Mouse (Mus musculus) heart, postnatal 0 days (tissue): ENCODE measurements around the gene Rapgef5. TPM values are rescaled to one million over a fixed set of nuclear protein-coding genes. Genes with fewer than 3 reads are reported as not detected.

Experiments used
- ATAC-seq: fragments of 200-750 bp; cut with Nextera tagmentation; 2 replicates; pipeline ENCODE4 v1.8.0; 2017; ENCODE audit warnings: low read depth, moderate number of reproducible peaks, moderate library complexity; ENCODE audit not compliant: insufficient read depth
- DNase-seq: peaks from one replicate; pipeline ENCODE4 v3.0.0-alpha.2; 2016; ENCODE audit warnings: low spot score
- H3K27ac ChIP-seq: fragments of 300-500 bp; sonication (generic); 2 replicates; pipeline ENCODE4 v1.5.1; 2014; ENCODE audit warnings: low read depth, mild to moderate bottlenecking
- H3K27me3 ChIP-seq: fragments of 300-500 bp; sonication (generic); 2 replicates; pipeline ENCODE4 v1.6.1; 2014; ENCODE audit warnings: low read length, mixed read lengths; ENCODE audit not compliant: control insufficient read depth, insufficient read depth
- H3K36me3 ChIP-seq: fragments of 300-500 bp; sonication (generic); replicated peaks from 2 replicates; pipeline ENCODE4 v1.6.1; 2014; ENCODE audit warnings: low read length, mixed read lengths; ENCODE audit not compliant: control insufficient read depth, insufficient read depth
- H3K4me1 ChIP-seq: fragments of 300-500 bp; sonication (generic); 2 replicates; pipeline ENCODE4 v1.6.1; 2014; ENCODE audit warnings: antibody characterized with exemption; ENCODE audit not compliant: control insufficient read depth, insufficient read depth
- H3K4me2 ChIP-seq: fragments of 300-500 bp; sonication (generic); 2 replicates; pipeline ENCODE4 v1.6.1; 2014; ENCODE audit warnings: low read depth, mild to moderate bottlenecking, low read length, moderate library complexity
- H3K4me3 ChIP-seq: fragments of 300-500 bp; sonication (generic); 2 replicates; pipeline ENCODE4 v1.5.1; 2014; ENCODE audit warnings: low read depth, low read length
- H3K9ac ChIP-seq: fragments of 300-500 bp; sonication (generic); replicated peaks from 2 replicates; pipeline ENCODE4 v1.6.1; 2014; ENCODE audit warnings: low read depth, low read length, mixed read lengths
- H3K9me3 ChIP-seq: fragments of 300-500 bp; sonication (generic); replicated peaks from 2 replicates; pipeline ENCODE4 v1.6.1; 2016; ENCODE audit warnings: low read length; ENCODE audit not compliant: control insufficient read depth
- CTCF ChIP-seq: IDR thresholded peaks from 2 replicates; pipeline ENCODE4 v1.5.1; 2016; ENCODE audit warnings: antibody characterized with exemption, control low read depth, low read depth
- EP300 ChIP-seq: IDR thresholded peaks from 2 replicates; pipeline ENCODE4 v1.6.1; 2016; ENCODE audit warnings: antibody characterized with exemption, low read depth
- WGBS: fragments of 180-500 bp; shearing (Covaris S2); extraction: QIAGEN DNeasy Blood & Tissue Kit; methylation state at CpG from one replicate; pipeline ENCODE4 v1.1.7; 2014; 5-methylcytosine and 5-hydroxymethylcytosine counted together
- polyA plus RNA-seq: library from polyadenylated mRNA; unstranded; fragments of >200 nt; fragmentation: Nextera tagmentation; extraction: Ambion mirVana; gene quantifications from 2 replicates; pipeline ENCODE4 v1.2.1, GENCODE M21; 2015
- total RNA-seq: library from RNA; depleted of rRNA; stranded (reverse); fragments of >200 nt; gene quantifications from 2 replicates; pipeline ENCODE4 v1.2.3, GENCODE M21; 2014; ENCODE audit warnings: low replicate concordance

The Rapgef5 gene
- total and polyA plus RNA-seq, 2 experiments from 2014 or later: 11.1 to 30.8 TPM

DNA sequence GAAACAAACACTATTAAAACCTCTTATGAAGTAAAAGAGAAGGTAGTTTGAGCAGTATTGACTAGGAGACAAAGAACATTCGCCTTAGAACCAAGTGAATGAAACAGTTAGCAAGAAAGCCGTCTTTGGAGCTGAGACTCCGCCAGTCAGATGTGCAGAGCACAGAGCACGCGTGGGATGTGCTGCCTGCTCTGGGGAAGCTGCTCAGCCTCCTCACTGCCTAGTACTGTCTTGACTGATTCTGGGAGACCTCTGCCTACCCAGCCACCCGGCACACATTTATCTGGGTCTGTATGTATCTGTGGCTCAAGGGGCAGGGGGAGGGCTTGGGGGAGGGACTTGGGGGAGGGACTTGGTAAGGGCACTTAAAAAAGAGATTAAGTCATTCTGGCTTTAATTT lies 120.7 kb downstream of the Rapgef5 start:
- H3K4me3 ChIP-seq: no peak overlapping the region
- H3K9ac ChIP-seq: no peak overlapping the region
- H3K36me3 ChIP-seq: no peaks in the 10 kb centered on the region
- TF ChIP-seq CTCF (no peak), EP300 (no peak)
- no peaks in the 10 kb centered on the region for H3K4me1 ChIP-seq
- ATAC-seq (no peak), DNase-seq (no peak)
- no peak overlapping the region for H3K27ac ChIP-seq
- H3K27me3 ChIP-seq: no peaks in the 10 kb centered on the region
- H3K9me3 ChIP-seq: no peaks in the 10 kb centered on the region
- no peak overlapping the region; the same call in 1 of the 2 replicates for H3K4me2 ChIP-seq
- 49% methylated on average over 6 of the region's 6 CpGs for WGBS

DNA sequence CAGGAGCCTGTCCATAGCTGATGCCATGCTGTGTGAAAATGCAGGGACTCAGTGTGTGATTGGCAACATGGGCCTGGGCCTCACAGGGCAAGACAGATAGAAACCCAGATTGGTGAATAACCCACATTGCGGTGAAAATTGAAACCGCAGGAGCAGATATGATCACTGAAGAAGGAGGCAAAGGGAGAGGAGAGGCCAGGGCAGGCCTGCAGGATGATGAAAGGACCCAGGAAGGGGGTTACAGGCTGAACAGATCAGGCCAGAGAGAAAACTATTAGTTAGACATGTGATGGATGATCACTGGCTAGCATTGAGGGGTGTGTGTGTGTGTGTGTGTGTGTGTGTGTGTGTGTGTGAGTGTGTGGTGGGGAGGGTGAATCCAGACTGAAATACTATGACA lies 122.6 kb downstream of the Rapgef5 start:
- H3K4me3 ChIP-seq: no peak overlapping the region
- no peak overlapping the region for H3K9ac ChIP-seq
- H3K36me3 ChIP-seq: no peaks in the 10 kb centered on the region
- no peak overlapping the region for H3K27ac ChIP-seq
- 72% methylated on average over 2 of the region's 2 CpGs for WGBS
- H3K9me3 ChIP-seq: no peaks in the 10 kb centered on the region
- no peak for ATAC-seq
- H3K4me1 ChIP-seq: no peaks in the 10 kb centered on the region
- no peaks in the 10 kb centered on the region for H3K27me3 ChIP-seq
- DNase-seq: no peak
- TF ChIP-seq CTCF: no peak
- TF ChIP-seq EP300: no peak
- no peak overlapping the region for H3K4me2 ChIP-seq

DNA sequence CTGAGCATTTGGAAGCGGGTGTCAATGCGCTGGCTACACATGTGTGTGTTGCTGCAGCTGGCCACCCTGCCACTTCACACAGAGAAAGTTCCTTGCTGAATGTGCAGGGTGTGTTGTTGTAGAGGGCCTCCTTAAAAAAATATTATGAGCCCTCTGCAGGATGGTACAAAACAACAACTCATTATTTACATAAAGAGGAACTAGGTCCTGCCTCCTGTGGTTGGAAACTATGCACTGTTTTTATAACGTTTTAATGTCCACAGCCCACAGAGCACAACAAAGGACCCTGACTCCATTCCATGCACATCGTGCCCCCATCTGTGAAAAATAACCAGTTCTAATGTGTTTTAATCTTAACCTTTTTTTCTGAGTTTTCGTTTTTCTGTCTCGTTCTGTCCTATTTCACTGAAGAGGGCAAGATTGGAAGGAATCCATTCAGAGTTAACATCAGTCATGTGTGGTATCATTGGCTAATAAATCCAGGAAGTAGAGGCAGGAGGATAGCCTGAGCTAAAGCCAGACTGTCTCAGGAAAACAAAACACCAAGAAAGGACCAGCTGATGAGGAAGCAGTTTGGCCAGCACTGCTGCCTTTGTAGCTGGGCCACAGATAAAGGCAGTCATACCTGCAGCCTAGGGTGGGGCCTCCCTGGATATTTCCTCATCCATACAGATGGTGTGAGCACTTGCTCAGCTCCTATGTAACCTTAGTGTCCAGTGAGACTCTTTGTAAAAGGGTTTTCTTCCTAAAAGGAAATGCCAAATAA lies 123.3 kb downstream of the Rapgef5 start:
- ATAC-seq (no peak), DNase-seq (no peak)
- no peak overlapping the region for H3K4me2 ChIP-seq
- no peaks in the 10 kb centered on the region for H3K27me3 ChIP-seq
- H3K4me3 ChIP-seq: no peak overlapping the region
- H3K27ac ChIP-seq: no peak overlapping the region
- H3K36me3 ChIP-seq: no peaks in the 10 kb centered on the region
- H3K9ac ChIP-seq: no peak overlapping the region
- TF ChIP-seq EP300 (no peak), CTCF (no peak)
- WGBS: 75% methylated on average over 6 of the region's 6 CpGs
- no peaks in the 10 kb centered on the region for H3K9me3 ChIP-seq
- no peaks in the 10 kb centered on the region for H3K4me1 ChIP-seq

DNA sequence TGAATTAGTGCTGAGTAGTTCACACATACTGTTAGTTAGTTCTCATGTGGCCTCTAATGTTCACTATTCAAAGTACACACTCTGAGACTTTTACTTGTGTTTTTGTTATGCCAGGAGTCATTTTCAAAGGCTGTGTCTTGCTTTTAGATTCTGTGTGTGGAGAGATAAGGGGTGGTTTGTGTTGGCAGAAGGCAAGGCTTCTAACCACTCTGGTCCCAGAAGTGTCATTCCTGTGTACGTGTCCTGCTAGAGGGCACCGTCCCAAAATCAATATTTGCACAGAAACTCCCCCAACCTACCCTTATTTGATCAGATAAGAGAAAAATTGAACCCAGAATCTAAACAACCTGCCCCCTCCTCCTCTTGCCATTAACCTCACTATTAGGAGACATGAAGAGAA lies 126.2 kb downstream of the Rapgef5 start:
- no peaks in the 10 kb centered on the region for H3K27me3 ChIP-seq
- H3K4me2 ChIP-seq: no peak overlapping the region
- no peak overlapping the region for H3K4me3 ChIP-seq
- no peaks in the 10 kb centered on the region for H3K9me3 ChIP-seq
- 0 out of 2 replicates have a peak overlapping the region, but pooled peaks have one; percentile 7 for H3K27ac ChIP-seq
- 34% methylated on average over 2 of the region's 2 CpGs for WGBS
- TF ChIP-seq EP300 (no peak), CTCF (no peak)
- DNase-seq (no peak), ATAC-seq (no peak)
- H3K36me3 ChIP-seq: no peaks in the 10 kb centered on the region
- no peak overlapping the region for H3K9ac ChIP-seq
- no peaks in the 10 kb centered on the region for H3K4me1 ChIP-seq

DNA sequence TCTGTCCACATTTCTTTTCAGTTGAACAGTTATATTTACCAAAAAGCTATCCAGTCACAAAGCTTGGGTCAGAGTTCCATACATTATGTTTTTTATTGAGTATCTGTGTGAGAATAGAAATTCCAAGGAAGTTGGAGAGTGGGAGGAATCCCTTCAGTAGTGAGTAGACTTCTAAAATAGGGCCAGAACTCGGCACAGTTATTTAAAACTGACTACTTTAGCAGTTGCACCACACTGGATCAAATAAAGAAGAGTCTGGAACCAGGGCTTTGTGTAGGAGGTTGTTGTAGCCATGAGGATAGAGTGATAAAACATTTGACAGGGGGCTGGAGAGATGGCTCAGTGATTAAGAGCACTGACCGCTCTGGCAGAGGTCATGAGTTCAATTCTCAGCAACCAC lies 129.5 kb downstream of the Rapgef5 start:
- Histone ChIP-seq H3K4me2 (no peak overlapping the region), H3K9me3 (no peaks in the 10 kb centered on the region), H3K27ac (no peak overlapping the region), H3K36me3 (no peaks in the 10 kb centered on the region), H3K4me3 (no peak overlapping the region), H3K9ac (no peak overlapping the region), H3K4me1 (no peaks in the 10 kb centered on the region), H3K27me3 (no peaks in the 10 kb centered on the region)
- TF ChIP-seq EP300 (no peak), CTCF (no peak)
- 75% methylated on average over 2 of the region's 2 CpGs for WGBS
- ATAC-seq (no peak), DNase-seq (no peak)
